8 mouse cellular contexts compared by ENCODE assay signal in the genomic region with DNA sequence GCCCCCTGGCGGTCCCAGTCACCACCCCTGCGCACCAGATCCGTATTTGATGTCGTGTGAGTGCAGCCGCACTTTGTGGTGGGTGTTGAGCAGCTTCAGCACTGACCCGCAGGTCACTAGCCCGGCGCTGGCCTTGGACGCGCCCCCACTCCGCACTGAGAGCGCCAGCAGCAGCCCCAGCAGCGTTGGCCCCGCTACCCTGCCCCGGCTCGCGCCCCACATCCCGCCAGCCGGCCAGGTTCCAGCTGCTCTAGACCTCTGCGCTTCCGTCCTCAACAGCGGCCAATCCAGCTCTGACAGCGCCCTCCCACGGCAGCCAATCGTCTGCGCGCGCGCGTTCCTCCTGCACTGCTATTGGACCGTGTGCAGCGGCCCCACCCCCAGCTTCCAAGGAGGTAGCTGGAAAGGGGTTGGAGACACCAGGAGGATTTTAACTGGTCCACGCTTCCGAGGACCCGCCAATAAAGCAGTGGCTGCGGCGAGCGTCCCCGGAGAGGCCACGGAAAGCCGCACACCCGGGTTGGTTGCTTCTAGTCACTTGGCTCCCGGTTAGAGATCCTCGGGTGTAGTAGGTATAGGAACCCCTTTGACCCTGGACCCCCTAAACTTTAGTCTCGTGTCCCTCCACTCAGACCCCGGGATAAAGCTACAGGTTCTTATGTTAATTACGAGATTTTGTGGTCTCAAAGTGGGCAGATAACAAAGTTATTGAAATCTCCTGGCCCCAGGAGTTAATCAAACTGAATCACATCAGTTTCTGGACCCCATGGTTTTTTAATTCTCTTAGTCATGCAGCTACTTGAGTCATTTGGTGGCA. TPM values are rescaled to one million over a fixed set of nuclear protein-coding genes. Genes with fewer than 3 reads are reported as not detected.
DNase-seq lines count a peak whose midpoint lies in the region; ATAC-seq and TF ChIP-seq lines count a peak whose summit lies in the region.

Gene Sdf2l1, minus strand, starts transcription at position 295 of the 817 bp plus-strand sequence.

- peak within 1 kb of the TSS; percentile 53 for H3K9ac ChIP-seq in forebrain, embryonic 15.5 days (replicated peaks)

- peak; percentile 29; the same call in 1 of the 2 replicates for TF ChIP-seq POLR2A in lung, adult 2 months (IDR thresholded peaks at IDR 0.05; ENCODE audit: borderline replicate concordance, extremely low read depth, low read depth, low read length)

- intact Hi-C loops in heart, postnatal 25 days (cut with DNase I) = loop anchor here (5.0 kb wide), 2 partner anchors 75 to 145 kb away; partner anchors contain the start of genes Rimbp3 and Tmem191c

- H3K36me3 ChIP-seq in forebrain, embryonic 15.5 days = no peaks in the 10 kb centered on the region

- DNase-seq in ES-CJ7 (ENCODE audit: low read depth, low spot score) = peak; percentile 97
- peak; percentile 97 for DNase-seq in cerebellum, adult 11 months
- peak; percentile 92 for DNase-seq in heart, postnatal 25 days (ENCODE audit: low spot score)
- peak; percentile 96 to 99 for DNase-seq in layer of hippocampus, adult 18-20 months (ENCODE audit: low spot score in 2 of 2)
- DNase-seq in lung, adult 2 months = peak; percentile 95
- DNase-seq in thymus, adult 18-20 months = peak; percentile 93 to 94

- peaks cover 16% of the 10 kb centered on the region for H3K4me1 ChIP-seq in forebrain, embryonic 15.5 days
- H3K4me1 ChIP-seq in lung, adult 2 months (ENCODE audit: control insufficient read depth, insufficient read depth, low read length) = peaks cover 3% of the 10 kb centered on the region; the same call in 1 of the 2 replicates

- peak; percentile 99 for ATAC-seq in forebrain, embryonic 15.5 days (replicated peaks)
- ATAC-seq in neutrophil, adult 5-6 weeks (ENCODE audit: extremely low read depth, insufficient number of reproducible peaks, low FRiP score, poor library complexity, severe bottlenecking) = peak; percentile 93

- peak within 1 kb of the TSS; percentile 91 for H3K4me2 ChIP-seq in forebrain, embryonic 15.5 days (replicated peaks)

- 0 out of 2 replicates have a peak, but pooled peaks have one; percentile 4 for TF ChIP-seq CTCF in lung, adult 2 months (IDR thresholded peaks at IDR 0.05; ENCODE audit: insufficient read depth, low read length)

- peak within 1 kb of the TSS; percentile 72 for H3K27ac ChIP-seq in forebrain, embryonic 15.5 days (replicated peaks)

- WGBS in forebrain, embryonic 15.5 days = under 1% methylated on average over 47 of the region's 47 CpGs
- WGBS in lung, adult 2 months = under 1% methylated on average over 47 of the region's 47 CpGs

- H3K4me3 ChIP-seq in forebrain, embryonic 15.5 days = peak within 1 kb of the TSS; percentile 59
- H3K4me3 ChIP-seq in lung, adult 2 months (replicated peaks; ENCODE audit: extremely low read depth, low read depth, low read length) = peak within 1 kb of the TSS; percentile 86

- H3K9me3 ChIP-seq in forebrain, embryonic 15.5 days = no peaks in the 10 kb centered on the region

- H3K27me3 ChIP-seq in forebrain, embryonic 15.5 days = no peaks in the 10 kb centered on the region

RNA-seq across cellular contexts. Expression of gene Sdf2l1, which starts in this region (rescaled TPM):
- polyA plus RNA-seq in forebrain, embryonic 15.5 days (2015; fragmentation: Nextera tagmentation; extraction: Ambion mirVana) = 43.4 and 47.2 TPM in 2 replicates
- 10 to 100 TPM; 15.6 to 21.7 TPM for total RNA-seq in heart, postnatal 25 days (2021)
- total RNA-seq in layer of hippocampus, adult 18-20 months (2021) = 10 to 100 TPM; 30.9 to 34.9 TPM
- 29.1 and 37.2 TPM in 2 replicates for polyA plus RNA-seq in lung, adult 2 months (2012; rRNA removed)
- total RNA-seq in neutrophil, adult 5-6 weeks (2017) = 6.8 and 11.8 TPM in 2 replicates

Comparison
In these comparisons a context has a peak if more than half of its experiments do, and no peak if none do; other contexts are left out.
1. Peak in every context shown above with its lines: DNase-seq, ATAC-seq, H3K4me3 ChIP-seq and H3K27ac ChIP-seq.